Mouse (Mus musculus): Measurements from ENCODE around the gene Yjefn3. TPM values are rescaled to one million over a fixed set of nuclear protein-coding genes. Genes with fewer than 3 reads are reported as not detected.
"Not testable (repeated sequence)": the region's sequence is repeated elsewhere in the genome, so short reads cannot be mapped to it uniquely, and the experiment has no call there.

Yjefn3 gene
- 4.1 and 5.0 TPM in 2 replicates for polyA plus RNA-seq (2014; fragmentation: Nextera tagmentation; extraction: Ambion mirVana)

DNA sequence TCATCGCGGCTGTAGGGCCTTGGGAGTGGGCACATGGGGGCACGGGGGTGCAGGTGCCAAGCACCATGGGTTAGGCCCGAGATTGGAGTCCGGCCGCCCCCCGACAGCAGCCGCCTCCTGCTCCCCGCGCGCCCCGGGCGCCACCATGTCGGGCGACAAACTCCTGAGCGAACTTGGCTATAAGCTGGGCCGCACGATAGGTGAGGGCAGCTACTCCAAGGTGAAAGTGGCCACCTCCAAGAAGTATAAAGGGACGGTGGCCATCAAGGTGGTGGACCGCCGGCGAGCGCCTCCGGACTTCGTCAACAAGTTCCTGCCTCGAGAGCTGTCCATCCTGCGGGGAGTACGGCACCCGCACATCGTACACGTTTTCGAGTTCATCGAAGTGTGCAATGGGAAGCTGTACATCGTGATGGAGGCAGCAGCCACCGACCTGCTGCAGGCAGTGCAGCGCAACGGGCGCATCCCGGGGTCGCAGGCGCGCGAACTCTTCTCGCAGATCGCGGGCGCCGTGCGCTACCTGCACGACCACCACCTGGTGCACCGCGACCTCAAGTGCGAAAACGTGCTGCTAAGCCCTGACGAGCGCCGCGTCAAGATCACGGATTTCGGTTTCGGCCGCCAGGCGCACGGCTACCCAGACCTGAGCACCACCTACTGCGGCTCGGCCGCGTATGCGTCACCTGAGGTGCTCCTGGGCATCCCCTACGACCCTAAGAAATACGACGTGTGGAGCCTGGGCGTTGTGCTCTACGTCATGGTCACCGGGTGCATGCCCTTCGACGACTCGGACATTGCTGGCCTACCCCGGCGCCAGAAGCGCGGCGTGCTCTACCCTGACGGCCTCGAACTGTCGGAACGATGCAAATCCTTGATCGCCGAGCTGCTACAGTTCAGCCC is at the start of gene Yjefn3, which contains the start of the genes Tssk6 and Ndufa13:
TSS of gene Yjefn3 (minus strand) at position 550 of the 900 bp plus-strand sequence.
TSS of gene Tssk6 (plus strand) at position 22 of the 900 bp plus-strand sequence.
TSS of gene Ndufa13 (minus strand) at position 396 of the 900 bp plus-strand sequence.
- H3K27ac ChIP-seq (ENCODE audit: low read depth): peak within 1 kb of the TSS; percentile 87
- no peaks in the 10 kb centered on the region for H3K27me3 ChIP-seq (replicated peaks; ENCODE audit: control insufficient read depth, insufficient read depth, low read length)
- H3K9ac ChIP-seq (ENCODE audit: low read length): peak within 1 kb of the TSS; percentile 66
- no peak for DNase-seq (ENCODE audit: low spot score)
- peaks cover 13% of the 10 kb centered on the region for H3K36me3 ChIP-seq (ENCODE audit: control insufficient read depth, insufficient read depth, low read length)
- ATAC-seq (replicated peaks; ENCODE audit: low FRiP score, low TSS enrichment, low read depth): peak; percentile 29
- WGBS: 5% methylated on average over 89 of the region's 89 CpGs
- H3K4me2 ChIP-seq (ENCODE audit: low read length): peak within 1 kb of the TSS; percentile 97
- peaks cover 22% of the 10 kb centered on the region; the same call in 1 of the 2 replicates for H3K4me1 ChIP-seq (replicated peaks; ENCODE audit: control insufficient read depth, insufficient read depth, low read length)
- H3K4me3 ChIP-seq (ENCODE audit: low read depth, low read length): peak within 1 kb of the TSS; percentile 64
- H3K9me3 ChIP-seq (ENCODE audit: control insufficient read depth, low read length): no peaks in the 10 kb centered on the region

DNA sequence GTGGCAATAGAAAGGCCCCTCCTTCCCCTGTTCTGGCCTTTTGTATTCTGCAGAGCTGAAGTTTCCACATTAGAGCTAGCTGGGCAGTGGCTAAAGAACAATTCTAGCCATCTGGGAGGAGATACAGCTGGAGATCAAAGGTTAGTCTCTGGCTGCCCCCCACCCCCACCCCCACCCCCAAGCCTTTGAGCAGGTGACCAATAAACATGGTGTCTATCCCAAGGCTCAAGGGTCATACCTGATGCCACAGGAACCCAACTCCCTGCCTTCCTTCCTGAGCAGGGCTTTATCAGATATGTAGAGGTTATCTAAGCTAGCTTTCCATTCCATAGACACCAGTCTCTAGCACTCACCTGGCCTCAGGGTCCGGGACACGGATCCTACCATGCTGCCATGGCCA is 47.8 kb upstream of the Yjefn3 start:
- ATAC-seq (replicated peaks; ENCODE audit: low FRiP score, low TSS enrichment, low read depth) (no peak), DNase-seq (ENCODE audit: low spot score) (no peak)
- Histone ChIP-seq H3K4me3 (ENCODE audit: low read depth, low read length) (no peak overlapping the region), H3K9me3 (ENCODE audit: control insufficient read depth, low read length) (no peaks in the 10 kb centered on the region), H3K27me3 (replicated peaks; ENCODE audit: control insufficient read depth, insufficient read depth, low read length) (no peaks in the 10 kb centered on the region), H3K4me1 (replicated peaks; ENCODE audit: control insufficient read depth, insufficient read depth, low read length) (no peaks in the 10 kb centered on the region), H3K9ac (ENCODE audit: low read length) (no peak overlapping the region), H3K27ac (ENCODE audit: low read depth) (no peak overlapping the region), H3K36me3 (ENCODE audit: control insufficient read depth, insufficient read depth, low read length) (peaks cover 22% of the 10 kb centered on the region), H3K4me2 (ENCODE audit: low read length) (no peak overlapping the region)
- 99% methylated on average over 2 of the region's 2 CpGs for WGBS

DNA sequence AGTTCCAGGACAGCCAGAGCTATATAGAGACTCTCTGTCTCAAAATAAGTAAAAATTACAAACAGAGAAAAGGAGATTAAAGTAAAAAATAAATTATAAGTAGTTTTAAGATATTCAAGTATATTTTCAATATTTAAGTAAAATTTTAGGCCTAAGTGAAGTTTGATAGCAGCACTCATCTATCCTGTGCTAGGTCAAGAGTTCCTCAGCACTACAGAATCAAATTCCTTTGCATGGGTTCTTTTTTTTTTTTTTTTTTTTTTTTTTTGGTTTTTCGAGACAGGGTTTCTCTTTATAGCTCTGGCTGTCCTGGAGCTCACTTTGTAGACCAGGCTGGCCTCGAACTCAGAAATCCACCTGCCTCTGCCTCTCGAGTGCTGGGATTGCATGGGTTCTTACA is 40.0 kb upstream of the Yjefn3 start:
- H3K9ac ChIP-seq (ENCODE audit: low read length); H3K4me2 ChIP-seq (ENCODE audit: low read length); H3K9me3 ChIP-seq (ENCODE audit: control insufficient read depth, low read length); DNase-seq (ENCODE audit: low spot score); ATAC-seq (replicated peaks; ENCODE audit: low FRiP score, low TSS enrichment, low read depth); H3K27me3 ChIP-seq (replicated peaks; ENCODE audit: control insufficient read depth, insufficient read depth, low read length); H3K36me3 ChIP-seq (ENCODE audit: control insufficient read depth, insufficient read depth, low read length); H3K27ac ChIP-seq (ENCODE audit: low read depth); H3K4me3 ChIP-seq (ENCODE audit: low read depth, low read length): not testable (repeated sequence)
- WGBS: 92% methylated on average over 2 of the region's 3 CpGs
- H3K4me1 ChIP-seq (replicated peaks; ENCODE audit: control insufficient read depth, insufficient read depth, low read length): peaks cover 22% of the 10 kb centered on the region

GRCm38 (mm10) chr8:69940386-69940785 is 37.9 kb upstream of the Yjefn3 start:
- WGBS: 82% methylated on average over 2 of the region's 2 CpGs
- no peak overlapping the region for H3K27ac ChIP-seq (ENCODE audit: low read depth)
- no peaks in the 10 kb centered on the region for H3K27me3 ChIP-seq (replicated peaks; ENCODE audit: control insufficient read depth, insufficient read depth, low read length)
- H3K9me3 ChIP-seq (ENCODE audit: control insufficient read depth, low read length): no peaks in the 10 kb centered on the region
- ATAC-seq (replicated peaks; ENCODE audit: low FRiP score, low TSS enrichment, low read depth) (no peak), DNase-seq (ENCODE audit: low spot score) (no peak)
- no peak overlapping the region for H3K9ac ChIP-seq (ENCODE audit: low read length)
- H3K36me3 ChIP-seq (ENCODE audit: control insufficient read depth, insufficient read depth, low read length): 0 out of 2 replicates have a peak, but pooled peaks cover 4% of the 10 kb centered on the region
- peaks cover 28% of the 10 kb centered on the region for H3K4me1 ChIP-seq (replicated peaks; ENCODE audit: control insufficient read depth, insufficient read depth, low read length)
- H3K4me2 ChIP-seq (ENCODE audit: low read length): no peak overlapping the region
- no peak overlapping the region for H3K4me3 ChIP-seq (ENCODE audit: low read depth, low read length)

- WGBS: 27% methylated on average over 3 of the region's 3 CpGs
- Histone ChIP-seq H3K27me3 (replicated peaks; ENCODE audit: control insufficient read depth, insufficient read depth, low read length) (no peaks in the 10 kb centered on the region), H3K27ac (ENCODE audit: low read depth) (no peak overlapping the region), H3K9ac (ENCODE audit: low read length) (no peak overlapping the region), H3K4me1 (replicated peaks; ENCODE audit: control insufficient read depth, insufficient read depth, low read length) (peaks cover 27% of the 10 kb centered on the region), H3K4me2 (ENCODE audit: low read length) (no peak overlapping the region), H3K9me3 (ENCODE audit: control insufficient read depth, low read length) (no peaks in the 10 kb centered on the region), H3K4me3 (ENCODE audit: low read depth, low read length) (no peak overlapping the region), H3K36me3 (ENCODE audit: control insufficient read depth, insufficient read depth, low read length) (peaks cover 6% of the 10 kb centered on the region)
- DNase-seq (ENCODE audit: low spot score): no peak
- no peak for ATAC-seq (replicated peaks; ENCODE audit: low FRiP score, low TSS enrichment, low read depth)
Observed at GRCm38 (mm10) chr8:69939633-69940032, 37.1 kb upstream of the Yjefn3 start.

GRCm38 (mm10) chr8:69938245-69938982 is 35.9 kb upstream of the Yjefn3 start:
- DNase-seq (ENCODE audit: low spot score): no peak
- no peak overlapping the region for H3K4me3 ChIP-seq (ENCODE audit: low read depth, low read length)
- H3K9ac ChIP-seq (ENCODE audit: low read length): no peak overlapping the region
- 80% methylated on average over 6 of the region's 6 CpGs for WGBS
- H3K4me1 ChIP-seq (replicated peaks; ENCODE audit: control insufficient read depth, insufficient read depth, low read length): peaks cover 24% of the 10 kb centered on the region
- no peak overlapping the region for H3K27ac ChIP-seq (ENCODE audit: low read depth)
- H3K4me2 ChIP-seq (ENCODE audit: low read length): no peak overlapping the region
- no peak for ATAC-seq (replicated peaks; ENCODE audit: low FRiP score, low TSS enrichment, low read depth)
- no peaks in the 10 kb centered on the region for H3K9me3 ChIP-seq (ENCODE audit: control insufficient read depth, low read length)
- no peaks in the 10 kb centered on the region for H3K27me3 ChIP-seq (replicated peaks; ENCODE audit: control insufficient read depth, insufficient read depth, low read length)
- H3K36me3 ChIP-seq (ENCODE audit: control insufficient read depth, insufficient read depth, low read length): peaks cover 18% of the 10 kb centered on the region

GRCm38 (mm10) chr8:69937466-69937865 is 35.0 kb upstream of the Yjefn3 start:
- Histone ChIP-seq H3K9me3 (ENCODE audit: control insufficient read depth, low read length) (no peaks in the 10 kb centered on the region), H3K4me2 (ENCODE audit: low read length) (no peak overlapping the region), H3K9ac (ENCODE audit: low read length) (no peak overlapping the region), H3K27me3 (replicated peaks; ENCODE audit: control insufficient read depth, insufficient read depth, low read length) (no peaks in the 10 kb centered on the region), H3K4me3 (ENCODE audit: low read depth, low read length) (no peak overlapping the region), H3K27ac (ENCODE audit: low read depth) (no peak overlapping the region), H3K36me3 (ENCODE audit: control insufficient read depth, insufficient read depth, low read length) (peaks cover 18% of the 10 kb centered on the region), H3K4me1 (replicated peaks; ENCODE audit: control insufficient read depth, insufficient read depth, low read length) (peaks cover 24% of the 10 kb centered on the region)
- DNase-seq (ENCODE audit: low spot score) (no peak), ATAC-seq (replicated peaks; ENCODE audit: low FRiP score, low TSS enrichment, low read depth) (no peak)
- WGBS: 86% methylated on average over 3 of the region's 3 CpGs

DNA sequence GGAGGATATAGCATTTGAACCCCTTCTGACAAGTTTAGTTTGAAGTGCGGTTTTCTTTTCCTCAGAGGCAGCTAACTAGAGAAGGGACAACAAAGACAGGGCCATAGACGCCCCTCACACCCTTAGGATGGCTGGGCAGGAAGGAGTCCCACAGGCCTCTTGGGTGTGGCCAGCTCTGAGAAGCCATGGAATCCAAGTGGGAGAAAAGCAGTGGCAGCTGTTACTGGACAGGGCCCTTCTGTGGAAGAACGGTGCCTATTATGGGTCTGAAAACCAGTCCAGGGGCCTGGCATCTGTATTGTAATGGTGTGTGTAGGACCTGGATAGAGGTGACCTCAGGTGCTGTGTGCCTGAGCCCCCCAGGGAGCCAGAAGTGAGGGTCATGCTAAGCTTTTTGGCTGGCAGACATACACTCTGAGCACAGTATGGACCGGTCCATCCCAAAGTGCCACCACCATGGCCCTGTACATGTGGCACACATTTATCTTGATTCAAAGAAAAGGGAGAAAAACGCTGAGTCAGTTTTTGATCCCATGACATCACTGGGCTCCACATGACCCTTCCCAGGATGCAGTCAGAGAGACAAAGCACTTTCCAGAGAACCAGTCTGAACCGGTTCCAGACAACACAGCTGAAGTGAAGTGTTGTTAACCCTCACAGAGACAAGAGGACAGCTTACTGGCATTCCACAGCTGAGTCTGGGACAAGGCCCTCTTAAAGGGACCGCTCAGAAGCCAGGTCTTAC is 33.7 kb upstream of the Yjefn3 start:
- Histone ChIP-seq H3K36me3 (ENCODE audit: control insufficient read depth, insufficient read depth, low read length) (peaks cover 18% of the 10 kb centered on the region), H3K4me1 (replicated peaks; ENCODE audit: control insufficient read depth, insufficient read depth, low read length) (peaks cover 24% of the 10 kb centered on the region), H3K9ac (ENCODE audit: low read length) (no peak overlapping the region), H3K9me3 (ENCODE audit: control insufficient read depth, low read length) (no peaks in the 10 kb centered on the region), H3K27ac (ENCODE audit: low read depth) (peak overlapping the region; percentile 57), H3K27me3 (replicated peaks; ENCODE audit: control insufficient read depth, insufficient read depth, low read length) (no peaks in the 10 kb centered on the region), H3K4me2 (ENCODE audit: low read length) (no peak overlapping the region), H3K4me3 (ENCODE audit: low read depth, low read length) (no peak overlapping the region)
- 59% methylated on average over 7 of the region's 7 CpGs for WGBS
- ATAC-seq (replicated peaks; ENCODE audit: low FRiP score, low TSS enrichment, low read depth) (peak; percentile 77), DNase-seq (ENCODE audit: low spot score) (no peak)
